Mouse (Mus musculus): ENCODE data around the gene Skida1. TPM values are rescaled to one million over a fixed set of nuclear protein-coding genes. Genes with fewer than 3 reads are reported as not detected.

The Skida1 gene
- polyA plus RNA-seq, 1 experiment from 2014 or later: 3.9 TPM

- ATAC-seq (replicated peaks; ENCODE audit: extremely low read depth, insufficient read depth, low FRiP score): no peak
- H3K36me3 ChIP-seq (ENCODE audit: control insufficient read depth, insufficient read depth): no peaks in the 10 kb centered on the region
- no peak overlapping the region for H3K4me3 ChIP-seq (ENCODE audit: low read length)
- H3K27ac ChIP-seq (ENCODE audit: low read length): no peak overlapping the region
- no peaks in the 10 kb centered on the region; the same call in 1 of the 2 replicates for H3K9me3 ChIP-seq (replicated peaks; ENCODE audit: control insufficient read depth, low read length)
- H3K9ac ChIP-seq (ENCODE audit: low read length): no peak overlapping the region
- no peak overlapping the region for H3K4me2 ChIP-seq (ENCODE audit: low read depth, low read length)
- 65% methylated on average over 3 of the region's 3 CpGs for WGBS
- no peaks in the 10 kb centered on the region for H3K4me1 ChIP-seq (ENCODE audit: control insufficient read depth, insufficient read depth, low read length)
- H3K27me3 ChIP-seq (ENCODE audit: control insufficient read depth, insufficient read depth, low read length): no peaks in the 10 kb centered on the region
Measured at GRCm38 (mm10) chr2:18012866-18013265, 36.0 kb downstream of the Skida1 start.

GRCm38 (mm10) chr2:18011226-18011625 lies 37.6 kb downstream of the Skida1 start:
- ATAC-seq (replicated peaks; ENCODE audit: extremely low read depth, insufficient read depth, low FRiP score): no peak
- H3K27ac ChIP-seq (ENCODE audit: low read length): no peak overlapping the region
- no peak overlapping the region for H3K9ac ChIP-seq (ENCODE audit: low read length)
- 79% methylated on average over 6 of the region's 6 CpGs for WGBS
- no peaks in the 10 kb centered on the region for H3K36me3 ChIP-seq (ENCODE audit: control insufficient read depth, insufficient read depth)
- H3K4me2 ChIP-seq (ENCODE audit: low read depth, low read length): no peak overlapping the region
- no peak overlapping the region for H3K4me3 ChIP-seq (ENCODE audit: low read length)
- H3K4me1 ChIP-seq (ENCODE audit: control insufficient read depth, insufficient read depth, low read length): no peaks in the 10 kb centered on the region
- H3K27me3 ChIP-seq (ENCODE audit: control insufficient read depth, insufficient read depth, low read length): no peaks in the 10 kb centered on the region
- H3K9me3 ChIP-seq (replicated peaks; ENCODE audit: control insufficient read depth, low read length): no peaks in the 10 kb centered on the region

GRCm38 (mm10) chr2:18005137-18005536 lies 43.7 kb downstream of the Skida1 start:
- 29% methylated on average over 8 of the region's 8 CpGs for WGBS
- no peak for ATAC-seq (replicated peaks; ENCODE audit: extremely low read depth, insufficient read depth, low FRiP score)
- H3K9ac ChIP-seq (ENCODE audit: low read length): no peak overlapping the region
- H3K4me2 ChIP-seq (ENCODE audit: low read depth, low read length): peak overlapping the region; percentile 15; the same call in 1 of the 2 replicates
- no peaks in the 10 kb centered on the region for H3K4me1 ChIP-seq (ENCODE audit: control insufficient read depth, insufficient read depth, low read length)
- no peak overlapping the region for H3K27ac ChIP-seq (ENCODE audit: low read length)
- H3K27me3 ChIP-seq (ENCODE audit: control insufficient read depth, insufficient read depth, low read length): no peaks in the 10 kb centered on the region
- no peaks in the 10 kb centered on the region for H3K36me3 ChIP-seq (ENCODE audit: control insufficient read depth, insufficient read depth)
- no peaks in the 10 kb centered on the region for H3K9me3 ChIP-seq (replicated peaks; ENCODE audit: control insufficient read depth, low read length)
- H3K4me3 ChIP-seq (ENCODE audit: low read length): no peak overlapping the region

- WGBS: 81% methylated on average over 4 of the region's 4 CpGs
- Histone ChIP-seq H3K27me3 (ENCODE audit: control insufficient read depth, insufficient read depth, low read length) (no peaks in the 10 kb centered on the region), H3K4me1 (ENCODE audit: control insufficient read depth, insufficient read depth, low read length) (no peaks in the 10 kb centered on the region), H3K4me2 (ENCODE audit: low read depth, low read length) (no peak overlapping the region), H3K9ac (ENCODE audit: low read length) (no peak overlapping the region), H3K36me3 (ENCODE audit: control insufficient read depth, insufficient read depth) (no peaks in the 10 kb centered on the region), H3K4me3 (ENCODE audit: low read length) (no peak overlapping the region), H3K27ac (ENCODE audit: low read length) (no peak overlapping the region), H3K9me3 (replicated peaks; ENCODE audit: control insufficient read depth, low read length) (no peaks in the 10 kb centered on the region)
- no peak for ATAC-seq (replicated peaks; ENCODE audit: extremely low read depth, insufficient read depth, low FRiP score)
Measured at GRCm38 (mm10) chr2:18004286-18004685, 44.6 kb downstream of the Skida1 start.

GRCm38 (mm10) chr2:18002306-18002705 lies 46.5 kb downstream of the Skida1 start:
- Histone ChIP-seq H3K9ac (ENCODE audit: low read length) (no peak overlapping the region), H3K4me2 (ENCODE audit: low read depth, low read length) (no peak overlapping the region), H3K9me3 (replicated peaks; ENCODE audit: control insufficient read depth, low read length) (no peaks in the 10 kb centered on the region), H3K27ac (ENCODE audit: low read length) (no peak overlapping the region), H3K4me3 (ENCODE audit: low read length) (no peak overlapping the region), H3K36me3 (ENCODE audit: control insufficient read depth, insufficient read depth) (no peaks in the 10 kb centered on the region), H3K27me3 (ENCODE audit: control insufficient read depth, insufficient read depth, low read length) (no peaks in the 10 kb centered on the region), H3K4me1 (ENCODE audit: control insufficient read depth, insufficient read depth, low read length) (no peaks in the 10 kb centered on the region)
- WGBS: 94% methylated on average over 3 of the region's 3 CpGs
- ATAC-seq (replicated peaks; ENCODE audit: extremely low read depth, insufficient read depth, low FRiP score): no peak

GRCm38 (mm10) chr2:17996858-17997257 lies 52.0 kb downstream of the Skida1 start, which contains the start of gene H2al2a:
Gene H2al2a, minus strand, starts transcription at chr2:17996958.
- no peaks in the 10 kb centered on the region for H3K9me3 ChIP-seq (replicated peaks; ENCODE audit: control insufficient read depth, low read length)
- H3K27me3 ChIP-seq (ENCODE audit: control insufficient read depth, insufficient read depth, low read length): no peaks in the 10 kb centered on the region
- no peak within 1 kb of the TSS for H3K27ac ChIP-seq (ENCODE audit: low read length)
- H3K36me3 ChIP-seq (ENCODE audit: control insufficient read depth, insufficient read depth): no peaks in the 10 kb centered on the region
- H3K9ac ChIP-seq (ENCODE audit: low read length): no peak within 1 kb of the TSS
- H3K4me2 ChIP-seq (ENCODE audit: low read depth, low read length): no peak within 1 kb of the TSS
- H3K4me1 ChIP-seq (ENCODE audit: control insufficient read depth, insufficient read depth, low read length): no peaks in the 10 kb centered on the region
- ATAC-seq (replicated peaks; ENCODE audit: extremely low read depth, insufficient read depth, low FRiP score): no peak
- no peak within 1 kb of the TSS for H3K4me3 ChIP-seq (ENCODE audit: low read length)

Small RNA genes within 50 kb of the gene (microRNA-seq; reads per million reads assigned to microRNA genes)
- 6.9 reads per million, percentile 22 among the genes with 10 or more reads in this experiment for gene Mir7655

Other genes with a start within 250 kb of the Skida1 start
- not detected in 2 replicates for gene H2al2a, start 52.1 kb downstream of the Skida1 start, polyA plus RNA-seq (2015; fragmentation: Nextera tagmentation; extraction: Ambion mirVana)
- gene A930004D18Rik, start 11.3 kb downstream of the Skida1 start, polyA plus RNA-seq (2015; fragmentation: Nextera tagmentation; extraction: Ambion mirVana): 9.4 and 9.5 TPM in 2 replicates
- 40.7 and 44.5 TPM in 2 replicates for gene Mllt10, start 6.2 kb upstream of the Skida1 start, polyA plus RNA-seq (2015; fragmentation: Nextera tagmentation; extraction: Ambion mirVana)